Mouse (Mus musculus): ENCODE results near the gene Slc27a5. TPM values are rescaled to one million over a fixed set of nuclear protein-coding genes. Genes with fewer than 3 reads are reported as not detected.
A peak's percentile ranks its signal among the peaks of the same experiment; 100 is the strongest.

Slc27a5 gene
- total RNA-seq, 1 experiment = 0.45 TPM

DNA sequence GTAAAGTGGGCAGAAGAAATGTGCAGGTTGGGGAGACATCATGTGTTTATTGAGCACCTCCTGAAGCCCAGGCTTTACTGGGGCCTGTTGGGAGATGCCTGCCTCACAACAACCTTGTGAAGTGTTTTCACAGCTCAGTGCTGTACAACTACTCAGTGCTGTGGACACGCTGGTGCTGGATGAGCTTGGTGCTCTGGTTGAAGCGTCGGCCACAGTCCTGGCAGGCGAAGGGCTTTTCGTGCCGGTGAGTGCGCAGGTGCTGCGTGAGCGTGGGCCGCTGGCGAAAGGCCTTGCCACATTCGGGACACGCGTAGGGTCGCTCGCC, 45.1 kb upstream of the Slc27a5 start:
- in situ Hi-C loops (cut with MboI; ENCODE audit: low sequenced_read_pairs in 2 of 2, unreplicated experiment in 2 of 2) = loop anchor here in 1 of 2 experiments (10.0 kb wide), 1 partner anchor 118 kb away; the partner anchor contains the start of genes Rnf225 and Rps5
- Histone ChIP-seq H3K9ac (ENCODE audit: insufficient read depth, low read depth, low read length, poor library complexity, severe bottlenecking) (peak overlapping the region; percentile 80), H3K9me3 (ENCODE audit: control insufficient read depth, insufficient read depth, low read depth, low read length) (no peaks in the 10 kb centered on the region), H3K4me3 (ENCODE audit: insufficient read depth in 1 of 2, low read depth in 1 of 2, low read length in 2 of 2, poor library complexity in 1 of 2, severe bottlenecking in 1 of 2) (peak overlapping the region; percentile 49 to 81; a peak in 3 of 4 replicates), H3K36me3 (ENCODE audit: control insufficient read depth, insufficient read depth, low read length, poor library complexity, severe bottlenecking) (no peaks in the 10 kb centered on the region), H3K27ac (ENCODE audit: insufficient read depth, low read depth, low read length, poor library complexity, severe bottlenecking) (no peak overlapping the region), H3K4me1 (ENCODE audit: control insufficient read depth in 2 of 2, insufficient read depth in 2 of 2, low read length in 2 of 2, poor library complexity in 1 of 2) (peaks cover 2 to 8% of the 10 kb centered on the region in 2 experiments; a peak in 1 of 4 replicates)
- TF ChIP-seq CHD2 (IDR thresholded peaks at IDR 0.05; ENCODE audit: low read depth, low read length) (no peak), ZNF384 (IDR thresholded peaks at IDR 0.05; ENCODE audit: low read depth, low read length) (no peak), MAFK (IDR thresholded peaks at IDR 0.05; ENCODE audit: insufficient read depth, low read depth, low read length) (no peak), HCFC1 (IDR thresholded peaks at IDR 0.05; ENCODE audit: borderline replicate concordance, insufficient read depth, low read length) (no peak), ZC3H11A (IDR thresholded peaks at IDR 0.05; ENCODE audit: borderline replicate concordance, low read depth, low read length) (no peak)
- no peak for DNase-seq (ENCODE audit: low read depth, low spot score)

DNA sequence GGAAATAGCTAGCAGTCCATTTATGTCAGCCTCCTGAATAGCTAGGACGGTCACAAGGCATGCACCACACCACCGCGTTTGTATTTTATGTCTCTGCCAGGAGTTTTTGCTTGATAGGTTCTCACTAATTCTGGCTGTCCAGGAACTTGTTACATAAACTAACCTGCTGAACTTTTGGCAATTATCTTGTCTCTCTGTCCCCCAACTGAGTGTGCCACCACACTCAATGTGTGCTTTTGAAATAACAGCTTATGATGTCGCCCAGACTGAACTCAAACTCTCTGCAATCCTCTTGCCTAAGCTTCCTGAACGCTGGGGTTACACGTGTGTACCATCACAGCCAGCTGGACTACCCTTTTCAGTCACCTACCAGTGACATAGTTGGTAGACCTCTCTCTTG, 44.5 kb upstream of the Slc27a5 start:
- no peak for TF ChIP-seq ZNF384 (IDR thresholded peaks at IDR 0.05; ENCODE audit: low read depth, low read length)
- no peak for TF ChIP-seq ZC3H11A (IDR thresholded peaks at IDR 0.05; ENCODE audit: borderline replicate concordance, low read depth, low read length)
- no peak for TF ChIP-seq MAFK (IDR thresholded peaks at IDR 0.05; ENCODE audit: insufficient read depth, low read depth, low read length)
- TF ChIP-seq HCFC1 (IDR thresholded peaks at IDR 0.05; ENCODE audit: borderline replicate concordance, insufficient read depth, low read length) = no peak
- Histone ChIP-seq H3K4me3 (ENCODE audit: insufficient read depth in 1 of 2, low read depth in 1 of 2, low read length in 2 of 2, poor library complexity in 1 of 2, severe bottlenecking in 1 of 2) (no peak overlapping the region), H3K4me1 (ENCODE audit: control insufficient read depth in 2 of 2, insufficient read depth in 2 of 2, low read length in 2 of 2, poor library complexity in 1 of 2) (peaks cover 2 to 8% of the 10 kb centered on the region in 2 experiments; a peak in 1 of 4 replicates), H3K9ac (ENCODE audit: insufficient read depth, low read depth, low read length, poor library complexity, severe bottlenecking) (no peak overlapping the region), H3K36me3 (ENCODE audit: control insufficient read depth, insufficient read depth, low read length, poor library complexity, severe bottlenecking) (no peaks in the 10 kb centered on the region), H3K9me3 (ENCODE audit: control insufficient read depth, insufficient read depth, low read depth, low read length) (no peaks in the 10 kb centered on the region), H3K27ac (ENCODE audit: insufficient read depth, low read depth, low read length, poor library complexity, severe bottlenecking) (no peak overlapping the region)
- DNase-seq (ENCODE audit: low read depth, low spot score) = no peak
- in situ Hi-C loops (cut with MboI; ENCODE audit: low sequenced_read_pairs in 2 of 2, unreplicated experiment in 2 of 2) = loop anchor here in 1 of 2 experiments (10.0 kb wide), 1 partner anchor 118 kb away; the partner anchor contains the start of genes Rnf225 and Rps5

DNA sequence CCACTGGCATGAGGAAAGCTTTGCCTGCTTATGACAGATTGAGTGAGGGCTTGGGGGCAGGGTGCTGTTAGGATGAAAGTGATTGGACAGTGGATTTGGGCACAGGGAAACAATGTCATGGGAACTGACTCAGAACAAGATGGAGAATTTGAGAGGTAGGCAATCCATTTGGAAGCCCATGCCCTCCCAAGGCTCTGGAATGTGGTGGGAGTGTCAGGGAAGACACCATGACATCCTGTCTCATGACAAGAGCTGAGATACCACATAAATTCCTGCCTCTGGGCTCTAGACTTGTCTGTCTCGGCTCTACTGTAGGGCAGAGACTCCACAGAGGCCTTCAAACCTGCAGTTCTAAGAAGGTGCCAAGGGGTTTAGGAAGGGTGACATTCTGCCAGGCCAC, 43.3 kb upstream of the Slc27a5 start:
- no peaks in the 10 kb centered on the region for H3K9me3 ChIP-seq (ENCODE audit: control insufficient read depth, insufficient read depth, low read depth, low read length)
- TF ChIP-seq MAFK (IDR thresholded peaks at IDR 0.05; ENCODE audit: insufficient read depth, low read depth, low read length) (no peak), CHD2 (IDR thresholded peaks at IDR 0.05; ENCODE audit: low read depth, low read length) (no peak; the same call in 1 of the 2 replicates), ZNF384 (IDR thresholded peaks at IDR 0.05; ENCODE audit: low read depth, low read length) (no peak), ZC3H11A (IDR thresholded peaks at IDR 0.05; ENCODE audit: borderline replicate concordance, low read depth, low read length) (no peak), HCFC1 (IDR thresholded peaks at IDR 0.05; ENCODE audit: borderline replicate concordance, insufficient read depth, low read length) (no peak)
- no peak overlapping the region for H3K27ac ChIP-seq (ENCODE audit: insufficient read depth, low read depth, low read length, poor library complexity, severe bottlenecking)
- peaks cover 2 to 8% of the 10 kb centered on the region in 2 experiments; a peak in 1 of 4 replicates for H3K4me1 ChIP-seq (ENCODE audit: control insufficient read depth in 2 of 2, insufficient read depth in 2 of 2, low read length in 2 of 2, poor library complexity in 1 of 2)
- DNase-seq (ENCODE audit: low read depth, low spot score) = no peak
- no peak overlapping the region for H3K4me3 ChIP-seq (ENCODE audit: insufficient read depth in 1 of 2, low read depth in 1 of 2, low read length in 2 of 2, poor library complexity in 1 of 2, severe bottlenecking in 1 of 2)
- no peaks in the 10 kb centered on the region for H3K36me3 ChIP-seq (ENCODE audit: control insufficient read depth, insufficient read depth, low read length, poor library complexity, severe bottlenecking)
- in situ Hi-C loops (cut with MboI; ENCODE audit: low sequenced_read_pairs in 2 of 2, unreplicated experiment in 2 of 2) = loop anchor here in 1 of 2 experiments (10.0 kb wide), 1 partner anchor 116 kb away; the partner anchor contains the start of genes Rnf225 and Rps5
- H3K9ac ChIP-seq (ENCODE audit: insufficient read depth, low read depth, low read length, poor library complexity, severe bottlenecking) = no peak overlapping the region

DNA sequence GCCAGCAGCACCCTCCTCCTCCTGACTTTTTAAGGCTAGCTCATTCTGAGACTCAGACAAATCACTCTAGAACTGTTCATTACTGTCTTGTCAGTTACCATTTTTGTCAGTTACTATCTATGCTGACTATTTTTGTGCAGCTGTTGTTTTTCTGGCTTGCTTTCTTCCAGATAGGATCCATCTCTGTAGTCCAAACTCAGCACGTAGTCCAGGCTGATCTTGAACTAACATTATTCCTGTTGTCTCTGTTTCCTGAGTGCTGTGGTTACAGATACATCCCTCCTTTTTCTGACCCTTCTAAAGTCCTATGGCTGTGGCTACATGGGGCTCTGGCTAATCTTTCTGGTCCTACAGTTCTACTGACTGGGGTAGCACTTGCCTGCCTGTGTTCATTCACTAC, 41.2 kb upstream of the Slc27a5 start:
- TF ChIP-seq MAFK (IDR thresholded peaks at IDR 0.05; ENCODE audit: insufficient read depth, low read depth, low read length) = no peak
- TF ChIP-seq ZNF384 (IDR thresholded peaks at IDR 0.05; ENCODE audit: low read depth, low read length) = no peak
- no peak for TF ChIP-seq CHD2 (IDR thresholded peaks at IDR 0.05; ENCODE audit: low read depth, low read length)
- TF ChIP-seq HCFC1 (IDR thresholded peaks at IDR 0.05; ENCODE audit: borderline replicate concordance, insufficient read depth, low read length) = no peak
- TF ChIP-seq ZC3H11A (IDR thresholded peaks at IDR 0.05; ENCODE audit: borderline replicate concordance, low read depth, low read length) = no peak
- Histone ChIP-seq H3K27ac (ENCODE audit: insufficient read depth, low read depth, low read length, poor library complexity, severe bottlenecking) (no peak overlapping the region), H3K4me3 (ENCODE audit: insufficient read depth in 1 of 2, low read depth in 1 of 2, low read length in 2 of 2, poor library complexity in 1 of 2, severe bottlenecking in 1 of 2) (peak overlapping the region; percentile 85 to 92; a peak in 2 of 4 replicates), H3K9ac (ENCODE audit: insufficient read depth, low read depth, low read length, poor library complexity, severe bottlenecking) (peak overlapping the region; percentile 97), H3K9me3 (ENCODE audit: control insufficient read depth, insufficient read depth, low read depth, low read length) (no peaks in the 10 kb centered on the region), H3K4me1 (ENCODE audit: control insufficient read depth in 2 of 2, insufficient read depth in 2 of 2, low read length in 2 of 2, poor library complexity in 1 of 2) (peaks cover 0 to 15% of the 10 kb centered on the region in 2 experiments; a peak in 2 of 4 replicates), H3K36me3 (ENCODE audit: control insufficient read depth, insufficient read depth, low read length, poor library complexity, severe bottlenecking) (peaks cover 13% of the 10 kb centered on the region)
- in situ Hi-C loops (cut with MboI; ENCODE audit: low sequenced_read_pairs in 2 of 2, unreplicated experiment in 2 of 2) = no loop called here
- no peak for DNase-seq (ENCODE audit: low read depth, low spot score)
